Mouse (Mus musculus): ENCODE results near the gene Slc7a1.
"Not testable (repeated sequence)": the region's sequence is repeated elsewhere in the genome, so short reads cannot be mapped to it uniquely, and the experiment has no call there.

Gene Slc7a1

GRCm38 (mm10) chr5:148366455-148366854 is 33.2 kb downstream of the Slc7a1 start:
- no peak for DNase-seq

- no peak for DNase-seq
These were observed 36.1 kb downstream of the Slc7a1 start for GRCm38 (mm10) chr5:148363441-148364113.

- DNase-seq: no peak
These were observed 37.4 kb downstream of the Slc7a1 start for GRCm38 (mm10) chr5:148362296-148362695.

GRCm38 (mm10) chr5:148361759-148362010 is 38.0 kb downstream of the Slc7a1 start:
- no peak for DNase-seq

- DNase-seq: no peak
These were observed 38.6 kb downstream of the Slc7a1 start for GRCm38 (mm10) chr5:148360922-148361758.

GRCm38 (mm10) chr5:148359131-148359530 is 40.6 kb downstream of the Slc7a1 start:
- DNase-seq: no peak

GRCm38 (mm10) chr5:148357168-148357567 is 42.5 kb downstream of the Slc7a1 start:
- no peak for DNase-seq

GRCm38 (mm10) chr5:148355822-148356221 is 43.9 kb downstream of the Slc7a1 start:
- no peak for DNase-seq

GRCm38 (mm10) chr5:148354536-148354935 is 45.2 kb downstream of the Slc7a1 start:
- DNase-seq: no peak

GRCm38 (mm10) chr5:148353429-148353828 is 46.3 kb downstream of the Slc7a1 start:
- DNase-seq: no peak

- no peak for DNase-seq
These were observed 50.2 kb downstream of the Slc7a1 start for GRCm38 (mm10) chr5:148349327-148350011.

GRCm38 (mm10) chr5:148348153-148348552 is 51.6 kb downstream of the Slc7a1 start:
- no peak for DNase-seq

- DNase-seq: no peak
These were observed 53.2 kb downstream of the Slc7a1 start for GRCm38 (mm10) chr5:148346543-148346942.

GRCm38 (mm10) chr5:148344374-148344773 is 55.3 kb downstream of the Slc7a1 start:
- DNase-seq: no peak

- DNase-seq: no peak
These were observed 57.5 kb downstream of the Slc7a1 start for GRCm38 (mm10) chr5:148342061-148342741.

- DNase-seq: no peak
These were observed 60.6 kb downstream of the Slc7a1 start for GRCm38 (mm10) chr5:148339126-148339525.

GRCm38 (mm10) chr5:148332622-148332974 is 67.1 kb downstream of the Slc7a1 start:
- peak; percentile 69 for DNase-seq

- DNase-seq: no peak
These were observed 67.6 kb downstream of the Slc7a1 start for GRCm38 (mm10) chr5:148331926-148332621.

GRCm38 (mm10) chr5:148331229-148331776 is 68.4 kb downstream of the Slc7a1 start:
- DNase-seq: no peak

GRCm38 (mm10) chr5:148328982-148329381 is 70.7 kb downstream of the Slc7a1 start:
- DNase-seq: no peak

- DNase-seq: not testable (repeated sequence)
These were observed 73.4 kb downstream of the Slc7a1 start for GRCm38 (mm10) chr5:148326295-148326694.

GRCm38 (mm10) chr5:148325317-148325885 is 74.3 kb downstream of the Slc7a1 start:
- peak; percentile 42 for DNase-seq

Data from right cerebral cortex, postnatal 4 days (tissue).